Mouse (Mus musculus): ENCODE data around the gene Lce1k. TPM values are rescaled to one million over a fixed set of nuclear protein-coding genes. Genes with fewer than 3 reads are reported as not detected.
"Not testable (repeated sequence)": the region's sequence is repeated elsewhere in the genome, so short reads cannot be mapped to it uniquely, and the experiment has no call there.

Gene Lce1k
- total RNA-seq (2021), result not detected
- long read RNA-seq, experiment 1, result 0 reads
- long read RNA-seq, experiment 2, result 0 reads

DNA sequence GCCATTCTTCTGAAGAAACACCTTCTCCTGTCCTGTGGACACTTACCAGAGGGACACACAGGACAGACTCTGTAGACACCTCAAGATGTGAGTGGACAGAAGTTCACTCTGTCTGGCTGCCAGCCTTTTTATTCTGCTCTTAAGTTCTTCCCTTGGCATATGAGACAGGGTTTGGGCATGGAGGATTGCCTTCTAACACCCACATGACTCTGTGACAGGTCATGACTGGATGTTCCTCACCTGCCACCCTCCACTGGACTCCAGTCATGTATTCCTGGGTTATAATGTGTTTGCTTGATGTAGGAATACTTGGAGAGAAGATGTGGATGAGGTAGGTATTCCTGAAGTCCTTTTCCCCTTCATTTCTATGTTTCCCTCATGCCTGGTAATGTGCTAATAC lies at the start of gene Lce1k:
Lce1k (minus strand) TSS at position 101 of the 400 bp plus-strand sequence.
- no peak for DNase-seq

DNA sequence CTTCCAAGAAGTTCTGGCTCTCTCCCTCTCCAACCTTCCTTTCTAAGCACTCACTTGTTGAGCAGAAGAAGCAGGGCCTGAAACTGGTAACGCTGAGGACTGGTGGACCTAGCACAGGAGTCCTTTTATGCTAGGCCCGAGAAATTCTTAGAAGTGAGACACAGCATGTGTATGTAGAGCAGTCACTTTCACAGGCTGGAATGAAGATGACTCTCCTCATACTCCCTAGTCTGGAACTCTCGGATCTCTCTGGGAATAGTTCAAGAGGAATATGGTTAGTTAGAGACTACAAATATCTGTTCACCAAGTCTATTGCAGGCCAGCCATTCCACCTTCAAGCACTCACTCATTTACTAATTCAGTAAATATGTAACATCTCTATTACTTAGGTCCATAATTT lies 43.5 kb upstream of the Lce1k start, which contains the start of gene Lce1l:
Lce1l (minus strand) TSS at position 101 of the 400 bp plus-strand sequence.
- DNase-seq, result no peak

DNA sequence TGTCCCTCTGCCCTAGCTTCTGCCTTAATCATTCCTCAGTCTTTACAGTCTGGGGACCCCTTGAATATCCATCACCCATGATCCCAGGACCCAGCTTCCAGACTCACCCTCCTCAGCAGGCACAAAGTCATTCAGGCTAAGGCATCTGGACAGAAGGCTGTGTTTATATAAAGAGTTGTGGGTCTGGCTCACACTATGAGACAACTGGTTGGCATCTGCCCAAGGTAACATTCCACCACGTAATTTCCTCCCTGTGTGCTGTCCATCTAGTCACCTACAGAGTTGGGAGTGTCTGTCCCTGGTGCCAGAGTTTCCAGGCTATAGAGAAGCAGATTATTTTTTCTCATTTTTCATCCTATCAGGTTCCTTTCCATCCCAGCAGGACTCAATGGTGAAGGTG lies 19.4 kb upstream of the Lce1k start, which contains the start of gene Kprp:
Kprp (minus strand) TSS at position 140 of the 400 bp plus-strand sequence.
- DNase-seq, result no peak

DNA sequence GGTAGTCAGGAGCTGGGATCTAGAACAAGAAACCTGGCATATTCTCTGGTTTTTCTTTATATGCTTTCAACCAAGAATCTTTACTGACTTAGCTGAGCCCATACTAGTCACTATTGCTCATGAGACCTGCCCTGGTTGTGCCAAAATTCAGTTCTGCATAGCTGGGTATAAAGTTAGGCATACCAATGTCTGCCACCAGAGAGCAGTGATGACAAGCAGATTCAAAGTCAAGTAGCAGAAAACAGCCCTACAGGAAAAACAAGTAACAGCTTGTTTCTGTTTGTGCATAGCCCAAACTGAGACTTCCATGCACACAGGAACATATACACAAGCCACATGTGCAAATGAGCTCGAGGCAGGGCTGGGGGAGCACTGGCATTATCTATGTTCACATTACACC lies 18.1 kb upstream of the Lce1k start:
- no peak for DNase-seq

DNA sequence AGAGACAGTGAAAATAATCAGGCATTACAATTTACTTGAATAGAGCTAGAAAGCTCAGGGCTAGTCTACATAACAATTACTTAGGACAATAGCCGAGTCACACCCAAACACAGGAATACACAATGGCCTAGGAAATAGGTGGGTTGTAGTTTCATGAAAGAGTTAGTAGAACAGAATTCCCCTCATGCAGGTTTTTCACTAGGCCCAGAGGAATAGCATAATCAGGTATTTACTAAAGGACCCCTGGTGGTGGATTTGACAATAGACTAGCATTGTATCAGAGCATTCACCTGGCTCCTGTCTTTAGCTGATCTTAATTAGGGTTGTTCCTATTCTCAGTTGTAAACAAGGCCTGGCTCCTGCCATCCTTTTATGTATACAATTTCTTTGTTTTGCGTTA lies 8.3 kb upstream of the Lce1k start:
- DNase-seq, result not testable (repeated sequence)

DNA sequence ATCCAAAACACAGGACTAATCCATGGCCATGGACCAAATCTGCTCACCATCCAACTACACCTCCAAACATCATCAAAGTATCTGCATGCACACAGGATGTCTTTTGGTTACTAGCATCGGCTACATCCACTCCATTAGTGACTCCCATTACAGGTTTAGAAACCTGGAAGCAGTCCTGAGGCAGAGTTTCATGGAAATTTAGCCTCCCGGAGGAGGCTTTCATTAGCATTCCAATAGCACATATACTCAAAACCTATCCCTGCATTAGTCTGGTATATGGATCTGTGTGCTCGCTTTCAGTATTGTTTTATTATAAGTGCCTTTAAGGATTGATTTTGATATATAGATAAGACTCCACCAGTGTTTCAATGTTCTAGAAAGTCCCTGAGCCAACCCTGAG lies 7.9 kb upstream of the Lce1k start:
- DNase-seq, result no peak

DNA sequence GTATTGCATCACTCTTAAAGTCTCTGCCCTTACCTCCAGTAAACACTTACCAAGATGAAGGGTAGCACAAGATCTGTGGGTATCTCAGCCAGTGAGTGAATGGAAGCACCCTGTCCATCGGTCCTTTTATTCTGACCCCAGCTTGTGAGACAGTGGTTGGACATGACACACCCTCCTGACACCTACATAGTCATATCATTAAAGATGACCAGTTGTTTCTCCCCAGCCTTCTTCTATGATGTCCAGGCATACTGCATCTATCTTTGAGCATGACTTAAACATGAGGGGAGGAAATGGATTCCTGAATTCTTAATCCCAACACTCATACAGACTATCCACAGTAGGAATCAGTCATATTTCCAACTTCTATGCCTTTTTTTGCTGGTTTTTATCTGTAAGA lies 17.3 kb downstream of the Lce1k start, which contains the start of gene Lce1j:
Lce1j (minus strand) TSS at position 101 of the 400 bp plus-strand sequence.
- DNase-seq, result no peak

DNA sequence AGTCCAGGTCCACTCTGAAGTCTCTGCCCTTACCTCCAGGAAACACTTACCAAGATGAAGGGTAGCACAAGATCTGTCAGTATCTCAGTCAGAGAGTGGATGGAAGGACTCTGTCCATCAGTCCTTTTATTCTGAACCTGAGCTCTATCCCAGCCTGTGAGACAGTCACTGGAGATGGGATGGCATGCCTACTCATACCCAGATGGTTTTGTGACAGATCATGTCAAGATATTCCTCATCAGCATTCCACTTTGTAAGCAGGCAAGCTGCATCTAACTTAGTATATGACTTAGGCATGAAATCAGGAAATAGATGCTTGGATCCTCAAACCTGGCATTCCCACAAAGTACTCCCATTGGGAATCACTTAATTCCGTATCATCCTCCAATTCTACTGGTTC lies 28.9 kb downstream of the Lce1k start, which contains the start of gene Lce1i:
Lce1i (minus strand) TSS at position 101 of the 400 bp plus-strand sequence.
- no peak for DNase-seq

DNA sequence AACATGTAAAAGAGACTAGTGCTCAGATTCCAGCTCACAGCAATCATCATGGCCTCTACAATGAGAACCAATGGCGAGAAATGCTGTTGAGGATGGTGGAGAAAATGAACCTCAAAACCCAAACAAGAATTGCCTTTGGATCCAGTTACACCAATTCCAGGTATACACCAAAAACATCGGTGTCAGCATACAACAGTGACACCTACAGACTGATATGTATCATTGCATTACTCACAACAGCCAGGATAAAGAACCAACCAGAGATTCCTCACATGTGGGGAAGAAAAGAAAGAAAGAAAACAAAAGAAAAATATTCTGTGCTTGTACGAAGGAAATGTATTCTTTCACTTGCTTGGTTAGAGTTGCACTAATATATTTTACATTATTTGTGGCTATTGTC lies 36.1 kb downstream of the Lce1k start:
- no peak for DNase-seq

DNA sequence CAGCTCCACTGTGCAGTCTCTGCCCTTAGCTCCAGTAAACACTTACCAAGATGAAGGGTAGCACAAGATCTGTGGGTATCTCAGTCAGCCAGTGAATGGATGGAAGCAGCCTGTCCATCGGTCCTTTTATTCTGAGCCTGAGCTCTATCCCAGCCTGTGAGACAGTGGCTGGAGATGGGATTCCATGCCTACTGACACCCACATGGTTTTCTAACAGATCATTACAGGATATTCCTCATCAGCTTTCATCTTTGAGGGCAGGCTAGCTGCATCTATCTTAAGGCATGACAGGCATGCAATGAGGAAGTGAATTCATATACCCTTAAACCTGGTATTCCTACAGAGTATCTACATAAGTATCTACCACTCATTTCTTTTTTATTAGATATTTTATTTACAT lies 42.7 kb downstream of the Lce1k start, which contains the start of gene Lce1h:
Lce1h (minus strand) TSS at position 101 of the 400 bp plus-strand sequence.
- DNase-seq, result no peak

Other genes with a start within 250 kb of the Lce1k start
- gene Ivl, start 234.2 kb downstream of the Lce1k start, total RNA-seq (2021), result not detected
- gene Smcp, start 218.9 kb downstream of the Lce1k start, total RNA-seq (2021), result not detected
- not detected for gene 2210017I01Rik, start 200.4 kb downstream of the Lce1k start, total RNA-seq (2021)
- gene Lce6a, start 186.2 kb downstream of the Lce1k start, total RNA-seq (2021), result not detected
- gene Lce1a1, start 159.6 kb downstream of the Lce1k start, total RNA-seq (2021), result not detected
- not detected for gene Lce1b, start 151.0 kb downstream of the Lce1k start, total RNA-seq (2021)
- gene Lce1a2, start 137.6 kb downstream of the Lce1k start, total RNA-seq (2021), result not detected
- not detected for gene Lce1c, start 128.6 kb downstream of the Lce1k start, total RNA-seq (2021)
- not detected for gene Lce1d, start 120.7 kb downstream of the Lce1k start, total RNA-seq (2021)
- not detected for gene Lce1e, start 98.8 kb downstream of the Lce1k start, total RNA-seq (2021)
- gene Lce1f, start 87.5 kb downstream of the Lce1k start, total RNA-seq (2021), result not detected
- not detected for gene Gm38119, start 68.8 kb downstream of the Lce1k start, total RNA-seq (2021)
- gene Lce1g, start 55.6 kb downstream of the Lce1k start, total RNA-seq (2021), result not detected
- gene Lce1h, start 42.8 kb downstream of the Lce1k start, total RNA-seq (2021), result not detected
- gene Lce1i, start 29.0 kb downstream of the Lce1k start, total RNA-seq (2021), result not detected
- gene Lce1j, start 17.4 kb downstream of the Lce1k start, total RNA-seq (2021), result not detected
- gene Kprp, start 19.4 kb upstream of the Lce1k start, total RNA-seq (2021), result not detected
- not detected for gene Lce1l, start 43.4 kb upstream of the Lce1k start, total RNA-seq (2021)
- gene 2310050C09Rik, start 62.3 kb upstream of the Lce1k start, total RNA-seq (2021), result not detected
- not detected for gene Lce3a, start 118.3 kb upstream of the Lce1k start, total RNA-seq (2021)
- gene Lce3b, start 125.1 kb upstream of the Lce1k start, total RNA-seq (2021), result not detected
- gene Lce3c, start 136.6 kb upstream of the Lce1k start, total RNA-seq (2021), result not detected
- not detected for gene Lce3d, start 149.5 kb upstream of the Lce1k start, total RNA-seq (2021)
- gene Lce3e, start 159.2 kb upstream of the Lce1k start, total RNA-seq (2021), result not detected
- gene Lce3f, start 184.3 kb upstream of the Lce1k start, total RNA-seq (2021), result not detected
- not detected for gene Crct1, start 207.8 kb upstream of the Lce1k start, total RNA-seq (2021)
- not detected for gene Lce1m, start 211.2 kb upstream of the Lce1k start, total RNA-seq (2021)